Mouse (Mus musculus): Measurements from ENCODE around the gene Gm853.
"Not testable (repeated sequence)": the region's sequence is repeated elsewhere in the genome, so short reads cannot be mapped to it uniquely, and the experiment has no call there.

Gm853 gene

DNA sequence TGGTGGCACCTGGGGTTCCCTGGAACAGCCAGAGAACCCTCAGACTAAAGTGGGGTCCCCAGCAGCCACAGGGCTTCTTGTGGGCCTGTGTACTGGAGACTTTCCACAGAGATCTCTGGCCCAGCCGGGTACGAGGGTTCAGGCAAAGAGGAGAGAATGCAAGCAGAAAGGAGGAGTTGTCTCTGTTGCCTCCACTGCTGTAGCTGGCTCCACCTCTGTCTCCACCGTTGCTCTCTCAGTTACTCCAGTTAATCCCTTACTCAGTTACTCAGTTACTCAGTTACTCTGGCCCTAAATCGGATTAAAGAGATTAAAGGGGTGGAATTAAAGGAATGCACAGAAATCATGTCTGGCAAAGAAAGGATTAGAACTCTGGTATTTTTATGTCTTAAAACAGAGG, at the start of gene Gm853:
Gm853 (minus strand) TSS at position 223 of the 400 bp plus-strand sequence.
- no peak for DNase-seq (ENCODE audit: low read depth, low spot score)

DNA sequence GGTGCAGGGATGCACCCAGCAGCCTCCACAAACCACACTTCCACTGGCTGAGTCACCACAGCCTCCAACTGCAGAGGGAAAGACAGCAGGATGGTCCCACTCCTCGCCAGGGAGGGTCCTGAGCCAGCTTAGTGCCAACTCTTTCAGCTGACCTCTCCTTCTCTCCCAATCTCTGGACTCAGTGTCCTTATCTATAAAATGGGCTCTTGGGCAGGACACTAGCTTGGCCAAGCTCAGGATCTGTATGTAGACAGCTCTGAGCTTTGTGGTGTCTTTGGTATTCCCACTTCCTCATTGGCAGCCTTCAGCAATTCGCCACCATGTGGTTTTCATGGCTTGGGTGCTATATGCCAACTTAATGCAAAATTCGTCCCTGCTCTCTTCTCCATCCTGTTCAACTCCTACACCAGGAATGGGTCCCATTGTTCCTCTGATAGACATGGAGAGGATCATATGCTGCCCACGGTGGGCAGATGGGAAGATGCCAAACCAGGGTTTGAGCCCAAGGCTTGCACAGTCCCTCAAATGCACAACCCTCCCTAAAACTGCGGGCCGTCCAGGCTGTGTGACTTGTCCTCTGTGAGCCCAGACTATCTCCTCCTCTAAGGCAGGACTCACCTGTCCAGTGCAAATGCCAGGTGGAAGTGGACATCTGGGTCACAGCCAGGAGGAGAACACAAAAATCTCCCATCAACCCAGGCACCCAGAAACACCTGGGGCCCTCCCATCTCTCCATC, 48.6 kb upstream of the Gm853 start:
- no peak for DNase-seq (ENCODE audit: low read depth, low spot score)

DNA sequence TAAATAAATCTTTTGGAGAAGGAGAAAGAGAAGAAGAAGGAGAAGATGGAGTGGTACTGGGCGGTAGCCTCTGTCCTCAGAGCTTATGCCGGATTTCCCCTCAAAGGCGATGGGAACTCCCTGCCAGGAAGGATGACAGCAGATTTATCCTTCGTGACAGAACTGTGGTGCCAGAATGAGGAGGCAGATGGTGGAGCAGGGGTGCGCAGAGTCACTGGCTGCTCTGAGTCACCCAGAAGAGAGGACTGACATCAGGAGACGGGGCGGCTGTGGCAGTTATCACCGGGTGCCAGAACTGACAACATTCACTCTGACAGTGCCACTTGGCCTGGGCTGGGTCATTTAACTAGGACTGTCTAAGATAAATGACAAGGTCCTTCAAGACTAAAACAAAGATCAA, 47.9 kb upstream of the Gm853 start:
- no peak for DNase-seq (ENCODE audit: low read depth, low spot score)

DNA sequence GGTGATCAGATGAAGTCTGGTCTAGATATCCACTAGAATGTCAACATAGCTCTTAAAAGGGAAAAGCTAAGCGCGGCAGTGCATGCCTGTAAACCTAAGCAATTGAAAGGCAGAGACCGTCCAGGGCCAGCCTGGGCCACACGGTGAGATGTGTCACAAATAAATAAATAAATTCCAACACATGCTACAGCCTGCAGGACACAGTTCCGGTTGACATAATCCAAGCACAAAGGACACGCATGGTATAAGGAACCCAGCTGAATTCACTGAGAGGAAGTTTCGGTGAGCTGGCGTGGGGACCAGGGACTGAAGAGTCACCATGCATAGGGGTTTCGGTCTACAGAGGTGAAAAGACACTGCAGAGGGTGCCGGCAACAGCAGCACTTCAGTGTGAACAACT, 46.5 kb upstream of the Gm853 start:
- DNase-seq (ENCODE audit: low read depth, low spot score), result no peak

DNA sequence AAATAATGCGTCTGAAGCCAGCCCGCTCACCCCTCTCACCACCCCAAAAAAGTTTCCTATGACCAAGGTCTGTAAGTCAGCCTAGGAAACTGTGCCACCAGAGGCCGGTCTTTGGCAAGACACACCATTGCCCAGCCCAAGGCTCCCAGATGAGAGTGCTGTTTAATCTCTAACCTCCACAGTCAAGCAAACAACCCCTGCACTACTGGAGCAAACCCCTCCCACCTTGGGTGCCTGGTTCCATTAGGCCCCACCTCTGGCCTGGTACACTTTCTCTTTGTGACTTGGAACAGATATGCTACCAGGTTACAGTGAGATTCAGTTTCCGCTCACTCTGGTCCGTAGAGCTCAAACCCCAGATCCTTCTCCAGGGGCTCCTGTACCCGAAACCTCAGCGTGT, 44.9 kb upstream of the Gm853 start:
- DNase-seq (ENCODE audit: low read depth, low spot score), result no peak

DNA sequence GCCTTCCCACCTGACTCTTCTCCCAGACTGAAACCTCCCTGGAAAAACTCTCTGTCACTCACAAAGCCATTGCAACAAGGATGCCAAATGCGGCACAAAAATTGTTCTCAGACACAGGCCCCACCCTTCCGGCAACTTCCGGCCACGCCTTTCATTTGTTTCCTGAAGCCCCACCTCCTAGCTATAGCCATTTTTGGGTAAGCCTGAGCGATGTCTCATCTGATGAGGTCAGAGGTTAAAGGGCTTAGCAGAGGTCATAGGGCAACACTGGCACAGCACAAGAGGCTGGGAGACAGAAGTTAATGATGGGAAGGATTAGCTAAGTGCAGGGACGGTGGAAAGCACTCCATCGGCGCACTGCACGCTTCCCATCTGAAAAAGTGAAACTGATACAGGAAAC, 44.4 kb upstream of the Gm853 start:
- no peak for DNase-seq (ENCODE audit: low read depth, low spot score)

DNA sequence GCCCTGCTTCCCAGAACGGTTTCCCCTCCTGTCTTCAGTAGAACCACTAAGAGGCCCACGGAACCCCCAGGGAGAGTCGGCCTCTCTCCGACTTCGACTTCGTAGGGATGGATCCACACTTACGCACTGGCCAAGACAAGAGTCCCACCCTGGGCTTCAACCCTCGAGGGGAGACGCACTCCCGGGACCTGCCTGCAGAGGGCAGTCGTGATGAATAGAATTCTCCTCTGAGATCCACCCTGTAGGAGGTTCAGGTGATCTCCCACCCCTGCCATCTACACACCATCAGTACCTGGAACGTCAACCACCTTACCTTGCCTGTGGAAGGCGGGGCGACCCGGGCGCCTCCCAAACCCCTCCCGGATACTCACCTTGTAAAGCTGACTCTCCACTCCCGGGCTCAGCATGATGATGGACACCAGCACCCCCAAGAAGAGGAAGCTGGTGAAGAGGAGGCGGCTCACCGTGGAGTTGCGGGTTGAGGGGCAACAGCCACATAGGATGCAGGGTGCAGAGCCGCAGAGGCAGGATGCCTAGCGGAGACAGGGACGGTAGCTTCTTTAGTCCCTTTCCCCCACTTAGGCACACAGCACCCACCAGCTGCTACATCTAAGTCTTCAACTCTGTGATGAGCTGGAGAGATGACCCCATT, 42.6 kb upstream of the Gm853 start:
- no peak for DNase-seq (ENCODE audit: low read depth, low spot score)

DNA sequence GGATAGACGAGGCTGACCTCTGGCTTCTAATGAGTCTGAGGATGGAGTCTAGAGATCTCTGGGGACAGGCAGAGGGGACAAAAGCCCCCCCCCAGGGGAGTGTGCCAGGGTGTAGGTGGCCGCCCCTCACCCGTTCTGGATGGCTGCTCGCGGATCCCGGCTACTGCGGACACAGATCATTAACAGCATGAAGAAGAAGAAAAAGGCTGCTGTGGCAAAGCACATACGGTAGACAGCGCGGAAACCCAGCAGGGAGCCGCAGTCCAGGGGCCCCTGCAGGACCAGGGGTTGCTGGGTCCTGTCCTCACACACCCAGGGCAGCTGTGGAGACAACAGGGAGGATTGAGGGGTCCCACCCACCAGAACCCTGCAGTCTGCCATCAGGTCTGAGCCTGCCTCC, 41.9 kb upstream of the Gm853 start:
- no peak for DNase-seq (ENCODE audit: low read depth, low spot score)

DNA sequence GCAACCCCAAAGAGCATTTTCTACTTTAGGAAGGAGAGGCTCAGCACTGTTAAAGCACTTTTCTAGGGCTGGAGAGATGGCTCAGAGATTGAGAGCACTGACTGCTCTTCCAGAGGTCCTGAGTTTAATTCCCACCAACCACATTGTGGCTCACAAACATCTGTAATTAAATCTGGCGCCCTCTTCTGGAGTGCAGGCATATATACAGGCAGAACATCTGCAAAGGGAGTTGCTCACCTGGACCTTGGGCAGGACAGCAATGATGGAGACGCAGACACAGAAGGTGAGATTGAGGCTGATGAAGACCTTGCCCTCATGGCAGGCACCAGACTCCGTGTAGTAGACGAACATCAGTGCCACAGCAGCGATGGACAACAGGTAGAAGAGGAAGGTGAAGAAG, 38.2 kb upstream of the Gm853 start:
- DNase-seq (ENCODE audit: low read depth, low spot score), result no peak

DNA sequence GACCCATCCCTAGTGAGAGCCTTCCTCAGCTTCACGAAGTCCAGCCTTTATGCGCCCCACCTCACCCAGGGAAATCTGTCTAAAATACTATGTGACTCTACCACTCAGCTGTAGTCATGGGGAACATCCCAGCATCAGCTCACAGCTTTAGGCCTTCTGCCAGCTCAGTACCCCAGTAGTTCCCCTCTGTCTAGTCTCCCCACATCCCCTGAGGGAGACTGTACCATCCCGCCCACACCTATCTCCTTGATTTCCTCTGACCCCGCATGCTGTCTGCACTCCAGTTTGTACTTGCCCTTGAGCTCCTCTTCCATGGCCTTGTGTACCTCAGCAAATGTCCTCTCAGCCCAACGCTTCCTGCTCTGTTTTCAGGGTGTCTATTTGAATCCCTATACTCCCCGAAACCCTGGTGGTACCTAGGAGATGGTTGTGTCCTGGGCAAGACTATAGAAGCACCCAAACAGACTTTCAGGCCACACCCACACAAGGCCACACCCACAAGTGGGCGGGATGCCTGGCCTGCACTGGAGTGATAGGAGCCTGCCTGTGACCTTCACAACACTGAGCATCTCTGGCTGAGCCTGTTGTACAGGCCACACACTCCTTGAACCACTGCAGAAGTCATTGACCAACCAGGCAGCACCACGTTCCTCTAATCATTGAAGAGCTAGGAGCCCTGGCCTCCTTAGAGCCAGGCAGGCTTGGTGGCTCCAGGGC, 30.4 kb upstream of the Gm853 start:
- DNase-seq (ENCODE audit: low read depth, low spot score), result no peak

DNA sequence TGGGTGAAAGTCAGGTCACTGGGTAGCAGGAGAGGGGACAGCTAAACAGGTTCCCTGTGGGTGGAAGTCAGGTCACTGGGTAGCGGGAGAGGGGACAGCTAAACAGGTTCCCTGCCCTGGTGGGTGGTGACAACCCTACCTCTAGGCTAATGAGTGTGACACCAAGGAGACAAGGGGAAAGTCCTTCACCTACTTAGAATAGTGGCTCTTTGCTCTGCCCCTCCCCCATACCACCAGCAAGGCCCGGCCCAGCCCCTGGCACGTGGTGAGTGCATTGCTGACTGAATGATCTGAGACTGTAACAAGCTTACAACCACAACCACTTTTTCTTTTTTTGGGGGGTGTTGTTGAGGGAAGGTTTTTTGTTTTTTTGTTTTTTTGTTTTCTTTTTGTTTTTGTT, 29.6 kb upstream of the Gm853 start:
- DNase-seq (ENCODE audit: low read depth, low spot score), result no peak

DNA sequence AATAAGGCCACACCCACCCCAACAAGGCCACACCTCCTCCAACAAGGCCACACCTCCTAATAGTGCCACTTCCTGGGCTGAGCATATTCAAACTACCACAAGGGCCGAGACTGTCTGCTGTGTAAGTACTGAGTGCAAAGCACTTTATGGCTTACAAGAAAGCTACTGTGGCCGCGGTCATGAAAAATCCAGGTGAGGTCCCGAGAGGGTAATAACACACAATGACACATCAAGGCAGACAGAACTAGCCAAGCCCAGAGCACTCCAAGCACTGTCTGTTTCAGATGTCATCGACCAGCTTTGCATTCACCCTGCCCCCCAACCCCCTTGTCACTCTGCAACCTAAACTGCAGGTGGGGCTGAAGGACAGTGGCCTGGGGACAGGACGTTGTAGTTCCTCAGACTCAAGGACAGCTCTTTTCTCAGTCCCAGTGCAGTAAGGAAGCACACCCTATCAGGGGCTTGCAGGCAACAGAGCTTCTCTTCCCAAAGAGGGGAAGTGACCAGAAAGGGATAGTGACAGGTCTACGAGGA, 29.0 kb upstream of the Gm853 start:
- DNase-seq (ENCODE audit: low read depth, low spot score), result no peak

DNA sequence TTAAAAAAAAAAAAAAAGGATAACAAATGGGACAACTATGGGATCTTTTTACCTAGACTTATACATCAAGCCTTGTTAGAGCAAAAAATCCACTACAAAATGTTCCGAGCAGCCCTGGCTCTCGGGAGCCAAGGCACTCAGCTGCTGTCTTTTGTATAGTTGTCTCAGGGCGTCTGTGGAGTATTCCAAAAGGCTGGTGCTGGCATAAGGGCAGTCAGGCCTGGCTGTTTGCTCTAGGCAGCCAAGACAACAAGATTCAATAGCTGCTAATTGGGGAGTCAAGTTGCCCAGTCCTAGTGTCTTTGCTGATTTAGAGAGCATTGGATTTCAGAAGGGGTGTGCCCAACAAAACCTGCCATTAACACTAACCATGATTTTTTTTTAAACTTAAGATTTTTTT, 26.4 kb upstream of the Gm853 start:
- DNase-seq (ENCODE audit: low read depth, low spot score), result no peak

DNA sequence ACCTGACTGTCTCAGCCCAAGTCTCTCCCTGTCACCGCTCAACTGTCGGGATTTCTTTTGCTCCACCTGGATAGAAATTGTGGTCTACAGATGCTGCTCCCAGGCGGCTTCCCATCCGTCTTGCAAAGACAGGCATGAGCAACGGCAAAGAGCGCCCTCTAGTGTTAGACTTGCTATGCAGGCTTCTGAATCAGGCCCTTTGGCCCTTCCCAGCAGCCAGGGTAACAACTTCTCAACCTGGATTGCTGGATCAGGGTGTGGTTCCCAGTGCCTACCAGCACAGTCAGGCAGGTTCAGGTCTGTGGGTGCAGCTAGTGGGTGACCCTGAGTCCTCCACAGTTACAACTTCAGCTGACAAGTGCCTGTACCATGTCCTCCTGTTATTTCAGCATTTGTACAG, 23.9 kb upstream of the Gm853 start:
- peak; percentile 62 for DNase-seq (ENCODE audit: low read depth, low spot score)

DNA sequence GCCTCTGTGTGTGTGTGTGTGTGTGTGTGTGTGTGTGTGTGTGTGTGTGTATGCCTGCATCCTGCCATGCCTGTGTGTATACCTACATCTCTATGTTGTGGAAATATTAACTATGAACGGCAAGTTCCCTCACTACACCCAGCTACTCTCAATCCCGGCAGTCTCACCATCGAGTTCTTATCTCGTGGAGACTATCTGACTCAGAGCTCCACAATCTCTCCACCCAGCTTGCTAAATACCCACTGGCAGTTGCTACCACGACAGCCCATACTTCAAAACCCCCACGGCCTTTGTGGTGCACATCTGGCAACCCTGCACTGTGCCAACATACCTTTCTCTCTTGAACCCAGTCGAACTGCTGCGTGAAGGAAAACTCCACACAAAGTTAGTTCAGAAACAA, 22.5 kb upstream of the Gm853 start:
- DNase-seq (ENCODE audit: low read depth, low spot score), result no peak

DNA sequence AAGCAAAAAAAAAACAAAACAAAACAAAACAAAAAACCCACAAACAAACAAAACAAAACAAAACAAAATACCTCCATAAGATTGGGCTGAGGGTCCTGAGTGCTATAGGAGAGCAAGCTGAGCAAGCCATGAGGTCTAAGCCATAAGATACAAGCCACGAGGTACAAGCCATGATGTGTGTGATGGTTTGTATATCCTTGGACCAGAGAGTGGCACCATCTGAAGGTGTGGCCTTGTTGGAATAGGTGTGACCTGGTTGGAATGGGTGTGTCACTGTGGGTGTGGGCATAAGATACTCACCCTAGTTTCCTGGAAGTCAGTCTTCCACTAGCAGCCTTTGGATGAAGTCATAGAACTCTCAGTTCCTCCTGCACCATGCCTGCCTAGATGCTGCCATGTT, 21.4 kb upstream of the Gm853 start:
- DNase-seq (ENCODE audit: low read depth, low spot score), result not testable (repeated sequence)

DNA sequence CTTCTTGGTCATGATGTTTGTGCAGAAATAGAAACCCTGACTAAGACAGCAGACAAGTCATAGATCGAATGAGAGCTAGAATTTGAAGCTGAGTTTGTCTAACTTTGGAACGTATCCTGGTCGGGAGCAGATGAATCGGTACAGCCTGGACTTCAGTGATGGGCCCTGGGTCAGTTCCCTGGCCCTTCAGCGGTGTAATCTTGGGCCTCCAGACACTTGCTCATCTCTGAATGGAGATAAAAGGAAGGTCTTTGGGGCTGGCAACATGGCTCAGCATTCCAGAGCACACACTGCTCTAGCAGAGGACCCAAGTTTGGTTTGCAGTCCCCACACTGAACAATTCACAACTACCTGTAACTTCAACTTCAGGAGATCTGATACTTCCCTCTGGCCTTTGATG, 20.8 kb upstream of the Gm853 start:
- DNase-seq (ENCODE audit: low read depth, low spot score), result no peak

DNA sequence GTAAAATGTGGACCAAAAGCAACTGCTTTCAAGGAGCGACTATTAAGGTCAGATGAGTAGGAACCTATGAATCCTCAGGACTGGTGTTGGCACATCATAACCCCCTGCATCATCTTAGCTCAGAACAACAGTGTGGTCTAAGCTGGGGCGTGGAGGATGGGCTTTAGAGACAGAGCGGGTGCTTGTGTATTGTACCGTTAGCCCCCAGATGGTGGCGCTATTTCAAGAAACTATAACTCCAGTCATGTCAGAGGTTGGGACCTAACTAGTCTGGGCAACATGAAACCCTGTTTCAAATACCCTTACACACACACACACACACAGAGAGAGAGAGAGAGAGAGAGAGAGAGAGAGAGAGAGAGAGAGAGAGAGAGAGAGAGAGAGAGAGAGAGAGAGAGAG, 18.5 kb upstream of the Gm853 start:
- DNase-seq (ENCODE audit: low read depth, low spot score), result no peak

DNA sequence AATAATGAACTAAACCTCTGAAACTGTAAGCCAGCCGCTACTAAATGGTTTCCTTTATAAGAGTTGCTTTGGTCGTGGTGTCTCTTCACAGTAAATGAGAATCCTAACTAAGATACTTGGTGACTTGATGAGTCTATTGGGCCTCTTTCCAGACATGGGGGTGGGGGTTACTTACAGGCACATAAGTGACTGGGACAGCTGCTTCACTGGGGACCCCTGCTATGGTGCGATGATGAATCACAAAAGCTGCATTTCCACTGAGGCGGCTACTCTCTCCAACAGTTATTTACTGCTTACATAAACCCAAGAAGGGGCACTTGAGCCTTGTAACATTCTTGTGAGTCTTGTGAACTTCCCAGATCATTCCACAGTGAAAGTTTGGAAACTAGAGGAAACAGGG, 15.4 kb upstream of the Gm853 start:
- no peak for DNase-seq (ENCODE audit: low read depth, low spot score)

DNA sequence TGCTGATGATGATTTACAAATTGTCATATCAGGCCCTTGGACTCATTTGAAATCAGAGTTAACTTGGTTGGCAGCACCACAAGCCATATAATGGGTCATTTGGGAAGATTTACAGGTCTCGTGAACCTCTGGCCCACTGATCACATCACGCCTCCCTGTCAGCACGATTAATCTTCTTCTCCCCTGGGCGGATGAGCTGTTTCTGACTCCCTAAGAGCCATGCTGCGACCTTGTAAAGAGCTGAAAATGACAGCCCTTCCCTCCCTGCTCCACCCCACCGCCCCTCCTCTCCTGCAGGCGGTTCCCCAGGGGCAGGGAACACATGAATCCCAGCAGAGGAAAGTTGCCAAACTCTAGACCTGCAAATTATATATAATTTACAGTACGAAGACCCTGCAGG, 14.2 kb upstream of the Gm853 start:
- no peak for DNase-seq (ENCODE audit: low read depth, low spot score)

DNA sequence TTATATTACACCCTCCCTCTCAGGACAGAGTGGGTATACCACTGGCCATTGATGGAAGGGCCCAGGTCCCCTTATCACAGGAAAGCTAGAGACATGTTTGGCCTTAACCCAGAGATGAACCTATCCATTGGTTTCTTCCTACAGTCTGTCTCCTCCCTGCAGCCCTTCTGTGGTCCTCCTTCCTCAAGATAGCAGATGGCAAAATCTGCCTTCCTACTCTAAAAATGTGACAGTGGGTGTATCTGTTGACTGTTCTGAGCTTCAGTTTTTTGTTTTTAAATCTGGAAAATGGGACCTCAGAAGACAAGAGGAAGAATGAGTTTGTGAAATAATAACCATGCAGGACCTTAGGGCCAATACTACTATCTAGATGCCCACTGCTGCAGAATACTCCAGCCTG, 1.9 kb upstream of the Gm853 start:
- DNase-seq (ENCODE audit: low read depth, low spot score), result no peak

DNA sequence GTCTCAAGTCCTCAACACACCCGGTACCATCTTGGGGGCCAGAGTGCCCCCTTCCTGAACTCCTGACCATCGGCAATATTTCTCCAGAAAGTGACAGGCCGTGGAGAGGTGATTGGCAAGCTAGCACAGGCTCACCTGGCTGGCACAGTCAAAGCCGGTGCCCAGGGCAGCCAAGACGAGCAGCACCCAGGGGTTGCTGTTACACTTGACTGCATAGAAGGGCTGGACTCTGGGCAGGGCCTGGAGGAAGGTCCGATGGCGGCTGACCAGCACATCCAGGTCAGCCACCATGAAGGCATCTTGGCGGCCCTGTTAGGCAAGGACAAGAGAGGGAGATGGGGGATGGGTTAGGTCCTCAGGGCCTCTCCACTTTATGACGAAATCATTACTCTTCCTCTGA, 2.0 kb downstream of the Gm853 start:
- DNase-seq (ENCODE audit: low read depth, low spot score), result no peak

DNA sequence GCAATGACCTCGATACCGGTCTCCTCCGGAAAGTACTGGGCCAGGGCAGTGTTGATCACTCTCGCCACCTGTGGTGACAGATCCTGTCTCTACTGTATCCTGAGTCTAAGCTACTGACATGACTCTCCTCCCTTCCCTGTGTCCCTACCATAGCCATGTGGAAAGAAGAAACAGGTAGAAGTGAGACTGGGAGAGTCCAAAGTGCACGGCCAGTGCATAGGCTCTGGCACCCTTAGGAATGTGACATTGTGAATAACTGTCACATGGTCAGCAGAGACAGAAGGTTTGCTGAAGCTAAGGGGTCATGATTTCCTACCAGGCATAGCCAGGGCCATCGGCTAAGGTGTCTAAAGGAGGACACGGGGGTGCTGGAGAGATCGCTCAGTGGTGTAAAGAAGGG, 6.8 kb downstream of the Gm853 start:
- no peak for DNase-seq (ENCODE audit: low read depth, low spot score)
